Comparison of ENCODE assay signal across 13 mouse cellular contexts in the genomic region with DNA sequence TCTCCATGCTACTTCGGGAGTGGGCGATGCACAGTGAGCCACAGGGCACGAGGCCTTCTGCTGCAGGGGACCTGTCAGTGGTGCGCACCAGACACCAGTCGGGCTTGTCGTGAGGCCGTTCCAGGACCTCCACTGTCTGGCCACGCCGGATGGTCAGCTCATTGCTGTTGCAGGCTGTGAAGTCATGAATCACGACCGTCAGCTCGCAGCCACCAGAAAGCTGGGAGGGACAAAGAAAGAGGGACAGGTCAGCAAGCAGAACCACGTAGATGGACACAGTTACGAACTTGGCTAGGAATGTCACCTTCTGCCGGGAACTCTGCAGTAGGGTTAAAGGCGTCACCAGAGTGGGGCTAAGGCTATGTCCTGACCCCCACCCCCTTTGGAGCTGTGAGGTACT.
DNase-seq lines count a peak whose midpoint lies in the region; ATAC-seq and TF ChIP-seq lines count a peak whose summit lies in the region.
"Had no signal": no experiment of that assay in that cellular context is flagged by ENCODE, and none has a peak within 500 bp of the region (broad histone marks: within the 10 kb centered on the region; RNA-seq: fewer than 3 reads in every experiment).

No protein-coding gene starts in this region.

- no peaks in the 10 kb centered on the region for H3K9me3 ChIP-seq in kidney, postnatal 0 days (replicated peaks; ENCODE audit: low read length)
- no peaks in the 10 kb centered on the region for H3K9me3 ChIP-seq in embryonic facial prominence, embryonic 10.5 days
- no peaks in the 10 kb centered on the region for H3K9me3 ChIP-seq in embryonic facial prominence, embryonic 13.5 days
- no peaks in the 10 kb centered on the region for H3K9me3 ChIP-seq in limb, embryonic 15.5 days
- H3K9me3 ChIP-seq: heart, embryonic 12.5 days; liver, embryonic 12.5 days; midbrain, embryonic 15.5 days had no signal

- intact Hi-C loops in heart, postnatal 25 days (cut with DNase I): loop anchor here (5.0 kb wide), 2 partner anchors 33 to 48 kb away; no protein-coding TSS in a partner anchor

- no peak overlapping the region for H3K9ac ChIP-seq in kidney, postnatal 0 days (ENCODE audit: low read depth, low read length)
- H3K9ac ChIP-seq in embryonic facial prominence, embryonic 13.5 days: peak overlapping the region; percentile 17; the same call in 1 of the 2 replicates
- no peak overlapping the region for H3K9ac ChIP-seq in limb, embryonic 15.5 days
- H3K9ac ChIP-seq: heart, embryonic 12.5 days; liver, embryonic 12.5 days; midbrain, embryonic 15.5 days had no signal

- WGBS in kidney, postnatal 0 days: 41% methylated on average over 16 of the region's 16 CpGs
- WGBS in embryonic facial prominence, embryonic 10.5 days: 91% methylated on average over 16 of the region's 16 CpGs
- 92% methylated on average over 16 of the region's 16 CpGs for WGBS in embryonic facial prominence, embryonic 13.5 days
- 63% methylated on average over 16 of the region's 16 CpGs for WGBS in limb, embryonic 15.5 days

- no peaks in the 10 kb centered on the region for H3K4me1 ChIP-seq in kidney, postnatal 0 days (replicated peaks; ENCODE audit: insufficient read depth, low read length)
- peaks cover 89% of the 10 kb centered on the region for H3K4me1 ChIP-seq in embryonic facial prominence, embryonic 10.5 days
- peaks cover 94% of the 10 kb centered on the region for H3K4me1 ChIP-seq in embryonic facial prominence, embryonic 13.5 days
- peaks cover 81% of the 10 kb centered on the region for H3K4me1 ChIP-seq in limb, embryonic 15.5 days
- H3K4me1 ChIP-seq: liver, embryonic 12.5 days had no signal

- ATAC-seq in kidney, postnatal 0 days (replicated peaks; ENCODE audit: low FRiP score, low read depth): peak; percentile 26; the same call in 1 of the 2 replicates
- no peak for ATAC-seq in embryonic facial prominence, embryonic 13.5 days (ENCODE audit: insufficient number of reproducible peaks, insufficient read depth, low FRiP score, low TSS enrichment, low read depth)
- ATAC-seq in limb, embryonic 15.5 days (ENCODE audit: insufficient number of reproducible peaks, low FRiP score, low TSS enrichment, low read depth): no peak
- ATAC-seq: liver, embryonic 12.5 days had no signal

- peak; percentile 63 for DNase-seq in kidney, postnatal 0 days (ENCODE audit: low spot score)
- no peak for DNase-seq in kidney, adult 18-20 months
- DNase-seq in embryonic facial prominence, embryonic 10.5 days (ENCODE audit: low spot score): no peak
- no peak for DNase-seq in heart, postnatal 25 days (ENCODE audit: low spot score)
- no peak for DNase-seq in gastrocnemius, postnatal 4 days (ENCODE audit: low spot score in 2 of 2)
- DNase-seq: cerebellum, adult 11 months; gastrocnemius, postnatal 14 days; thymus, postnatal 14 days had no signal

- H3K27me3 ChIP-seq in kidney, postnatal 0 days (ENCODE audit: insufficient read depth, low read length): no peaks in the 10 kb centered on the region
- no peaks in the 10 kb centered on the region for H3K27me3 ChIP-seq in embryonic facial prominence, embryonic 10.5 days (replicated peaks; ENCODE audit: low read depth, poor library complexity, severe bottlenecking)
- H3K27me3 ChIP-seq in embryonic facial prominence, embryonic 13.5 days: no peaks in the 10 kb centered on the region
- H3K27me3 ChIP-seq in limb, embryonic 15.5 days: no peaks in the 10 kb centered on the region
- H3K27me3 ChIP-seq: heart, embryonic 12.5 days; liver, embryonic 12.5 days; midbrain, embryonic 15.5 days had no signal

- H3K4me3 ChIP-seq in kidney, postnatal 0 days (replicated peaks; ENCODE audit: low read depth, low read length): no peak overlapping the region
- H3K4me3 ChIP-seq in embryonic facial prominence, embryonic 10.5 days: no peak overlapping the region
- H3K4me3 ChIP-seq in embryonic facial prominence, embryonic 13.5 days: no peak overlapping the region
- no peak overlapping the region for H3K4me3 ChIP-seq in limb, embryonic 15.5 days
- H3K4me3 ChIP-seq: heart, embryonic 12.5 days; liver, embryonic 12.5 days; midbrain, embryonic 15.5 days had no signal

- H3K4me2 ChIP-seq in kidney, postnatal 0 days (ENCODE audit: low read length): no peak overlapping the region
- H3K4me2 ChIP-seq in embryonic facial prominence, embryonic 13.5 days: no peak overlapping the region
- peak overlapping the region; percentile 2; the same call in 1 of the 2 replicates for H3K4me2 ChIP-seq in limb, embryonic 15.5 days
- H3K4me2 ChIP-seq: heart, embryonic 12.5 days; liver, embryonic 12.5 days; midbrain, embryonic 15.5 days had no signal

- peaks cover 17% of the 10 kb centered on the region; the same call in 1 of the 2 replicates for H3K36me3 ChIP-seq in kidney, postnatal 0 days (ENCODE audit: insufficient read depth, low read length)
- H3K36me3 ChIP-seq in embryonic facial prominence, embryonic 10.5 days (replicated peaks): peaks cover 76% of the 10 kb centered on the region
- H3K36me3 ChIP-seq in embryonic facial prominence, embryonic 13.5 days: peaks cover 43% of the 10 kb centered on the region
- H3K36me3 ChIP-seq in limb, embryonic 15.5 days: peaks cover 35% of the 10 kb centered on the region

- no peak for TF ChIP-seq CTCF in kidney, postnatal 0 days (IDR thresholded peaks at IDR 0.05; ENCODE audit: low read depth)

- H3K27ac ChIP-seq in kidney, postnatal 0 days: 0 out of 2 replicates have a peak overlapping the region, but pooled peaks have one; percentile 8
- peak overlapping the region; percentile 70; the same call in 1 of the 2 replicates for H3K27ac ChIP-seq in embryonic facial prominence, embryonic 10.5 days (replicated peaks)
- peak overlapping the region; percentile 60; the same call in 1 of the 2 replicates for H3K27ac ChIP-seq in embryonic facial prominence, embryonic 13.5 days
- peak overlapping the region; percentile 80 for H3K27ac ChIP-seq in limb, embryonic 15.5 days
- H3K27ac ChIP-seq: liver, embryonic 12.5 days; midbrain, embryonic 15.5 days had no signal

Comparison
In these comparisons a context has a peak if more than half of its experiments do, and no peak if none do; other contexts are left out.
1. H3K27ac ChIP-seq: peak in every context shown above with its lines; median percentile 80 in limb, embryonic 15.5 days; 70 in embryonic facial prominence, embryonic 10.5 days; 60 in embryonic facial prominence, embryonic 13.5 days; 8 in kidney, postnatal 0 days.